Mouse (Mus musculus) stomach, embryonic 16.5 days (tissue): Measurements from ENCODE around the gene Asic1. TPM values are rescaled to one million over a fixed set of nuclear protein-coding genes. Genes with fewer than 3 reads are reported as not detected.
A peak's percentile ranks its signal among the peaks of the same experiment; 100 is the strongest.
"Not testable (repeated sequence)": the region's sequence is repeated elsewhere in the genome, so short reads cannot be mapped to it uniquely, and the experiment has no call there.

Experiments used
- ATAC-seq: fragments of 200-750 bp; cut with Nextera tagmentation; 2 replicates; pipeline ENCODE4 v1.8.0; 2017; ENCODE audit warnings: moderate number of reproducible peaks, moderate TSS enrichment; ENCODE audit not compliant: insufficient read depth, low FRiP score
- H3K27ac ChIP-seq: fragments of 300-500 bp; sonication (generic); 2 replicates; pipeline ENCODE4 v1.5.1; 2014; ENCODE audit warnings: low read length
- H3K27me3 ChIP-seq: fragments of 300-500 bp; sonication (generic); 2 replicates; pipeline ENCODE4 v1.6.1; 2014; ENCODE audit warnings: low read length, control low read depth, mixed read lengths; ENCODE audit not compliant: control insufficient read depth, insufficient read depth
- H3K36me3 ChIP-seq: fragments of 300-500 bp; sonication (generic); 2 replicates; pipeline ENCODE4 v1.6.1; 2014; ENCODE audit warnings: low read length; ENCODE audit not compliant: control insufficient read depth, insufficient read depth
- H3K4me1 ChIP-seq: fragments of 300-500 bp; sonication (generic); 2 replicates; pipeline ENCODE4 v1.6.1; 2014; ENCODE audit warnings: low read length, control low read depth, mixed read lengths; ENCODE audit not compliant: control insufficient read depth, insufficient read depth
- H3K4me2 ChIP-seq: fragments of 300-500 bp; sonication (generic); 2 replicates; pipeline ENCODE4 v1.6.1; 2014; ENCODE audit warnings: low read depth, low read length, mixed read lengths
- H3K4me3 ChIP-seq: fragments of 300-500 bp; sonication (generic); replicated peaks from 2 replicates; pipeline ENCODE4 v1.5.1; 2014; ENCODE audit warnings: mild to moderate bottlenecking, low read length
- H3K9ac ChIP-seq: fragments of 300-500 bp; sonication (generic); 2 replicates; pipeline ENCODE4 v1.6.1; 2014; ENCODE audit warnings: low read length
- H3K9me3 ChIP-seq: fragments of 300-500 bp; sonication (generic); replicated peaks from 2 replicates; pipeline ENCODE4 v1.6.1; 2016; ENCODE audit warnings: low read length, control low read depth; ENCODE audit not compliant: control insufficient read depth
- WGBS: fragments of 180-500 bp; shearing (Covaris S2); extraction: QIAGEN DNeasy Blood & Tissue Kit; methylation state at CpG from one replicate; pipeline ENCODE4 v1.1.7; 2014; 5-methylcytosine and 5-hydroxymethylcytosine counted together
- polyA plus RNA-seq: library from polyadenylated mRNA; unstranded; fragments of >200 nt; fragmentation: Nextera tagmentation; extraction: Ambion mirVana; gene quantifications from 2 replicates; pipeline ENCODE4 v1.2.1, GENCODE M21; 2015

Asic1 gene
- polyA plus RNA-seq, 1 experiment from 2014 or later: 0.89 TPM

GRCm38 (mm10) chr15:99690924-99691323, 20.8 kb downstream of the Asic1 start:
- WGBS: 17% methylated on average over 4 of the region's 4 CpGs
- no peaks in the 10 kb centered on the region for H3K36me3 ChIP-seq
- no peak overlapping the region for H3K9ac ChIP-seq
- no peak overlapping the region for H3K27ac ChIP-seq
- peaks cover 8% of the 10 kb centered on the region; the same call in 1 of the 2 replicates for H3K27me3 ChIP-seq
- no peaks in the 10 kb centered on the region for H3K9me3 ChIP-seq
- no peak for ATAC-seq
- no peaks in the 10 kb centered on the region for H3K4me1 ChIP-seq
- H3K4me3 ChIP-seq: no peak overlapping the region
- no peak overlapping the region for H3K4me2 ChIP-seq

GRCm38 (mm10) chr15:99691976-99692375, 21.8 kb downstream of the Asic1 start:
- H3K9me3 ChIP-seq: no peaks in the 10 kb centered on the region
- H3K9ac ChIP-seq: no peak overlapping the region
- H3K4me2 ChIP-seq: no peak overlapping the region
- no peaks in the 10 kb centered on the region for H3K36me3 ChIP-seq
- H3K27ac ChIP-seq: no peak overlapping the region
- H3K4me1 ChIP-seq: no peaks in the 10 kb centered on the region
- 36% methylated on average over 9 of the region's 9 CpGs for WGBS
- peaks cover 8% of the 10 kb centered on the region; the same call in 1 of the 2 replicates for H3K27me3 ChIP-seq
- H3K4me3 ChIP-seq: no peak overlapping the region
- no peak for ATAC-seq

GRCm38 (mm10) chr15:99697309-99697708, 27.1 kb downstream of the Asic1 start:
- H3K27me3 ChIP-seq: no peaks in the 10 kb centered on the region
- no peak for ATAC-seq
- no peak overlapping the region for H3K4me3 ChIP-seq
- H3K36me3 ChIP-seq: no peaks in the 10 kb centered on the region
- H3K9ac ChIP-seq: no peak overlapping the region
- peaks cover 11% of the 10 kb centered on the region; the same call in 1 of the 2 replicates for H3K4me1 ChIP-seq
- H3K4me2 ChIP-seq: no peak overlapping the region
- 18% methylated on average over 2 of the region's 2 CpGs for WGBS
- no peaks in the 10 kb centered on the region for H3K9me3 ChIP-seq
- no peak overlapping the region for H3K27ac ChIP-seq

- no peak for ATAC-seq
- Histone ChIP-seq H3K36me3 (no peaks in the 10 kb centered on the region), H3K4me3 (no peak overlapping the region), H3K9me3 (no peaks in the 10 kb centered on the region), H3K27ac (no peak overlapping the region), H3K4me1 (peaks cover 21% of the 10 kb centered on the region), H3K27me3 (no peaks in the 10 kb centered on the region), H3K9ac (peak overlapping the region; percentile 8; the same call in 1 of the 2 replicates), H3K4me2 (no peak overlapping the region)
- WGBS: 28% methylated on average over 20 of the region's 20 CpGs
Observed at GRCm38 (mm10) chr15:99698533-99699085, 28.4 kb downstream of the Asic1 start.

GRCm38 (mm10) chr15:99699715-99700114, 29.5 kb downstream of the Asic1 start:
- H3K27ac ChIP-seq: no peak overlapping the region
- H3K4me1 ChIP-seq: peaks cover 23% of the 10 kb centered on the region
- H3K4me2 ChIP-seq: no peak overlapping the region
- H3K36me3 ChIP-seq: no peaks in the 10 kb centered on the region
- H3K4me3 ChIP-seq: no peak overlapping the region
- 82% methylated on average over 10 of the region's 10 CpGs for WGBS
- no peak overlapping the region for H3K9ac ChIP-seq
- H3K27me3 ChIP-seq: no peaks in the 10 kb centered on the region
- ATAC-seq: no peak
- H3K9me3 ChIP-seq: no peaks in the 10 kb centered on the region

GRCm38 (mm10) chr15:99700219-99701106, 30.3 kb downstream of the Asic1 start:
- H3K9ac ChIP-seq: no peak overlapping the region
- no peaks in the 10 kb centered on the region for H3K27me3 ChIP-seq
- H3K27ac ChIP-seq: no peak overlapping the region
- no peaks in the 10 kb centered on the region for H3K36me3 ChIP-seq
- no peak overlapping the region for H3K4me3 ChIP-seq
- no peaks in the 10 kb centered on the region for H3K9me3 ChIP-seq
- 82% methylated on average over 18 of the region's 18 CpGs for WGBS
- peaks cover 23% of the 10 kb centered on the region for H3K4me1 ChIP-seq
- H3K4me2 ChIP-seq: no peak overlapping the region
- no peak for ATAC-seq

GRCm38 (mm10) chr15:99701640-99701998, 31.5 kb downstream of the Asic1 start:
- peaks cover 23% of the 10 kb centered on the region for H3K4me1 ChIP-seq
- H3K9me3 ChIP-seq, H3K36me3 ChIP-seq, H3K27me3 ChIP-seq, ATAC-seq: not testable (repeated sequence)
- peak overlapping the region; percentile 59 for H3K4me2 ChIP-seq
- 41% methylated on average over 16 of the region's 16 CpGs for WGBS
- H3K9ac ChIP-seq: peak overlapping the region; percentile 99
- H3K27ac ChIP-seq: peak overlapping the region; percentile 96
- peak overlapping the region; percentile 86 for H3K4me3 ChIP-seq

- Histone ChIP-seq H3K36me3 (0 out of 2 replicates have a peak, but pooled peaks cover 2% of the 10 kb centered on the region), H3K4me2 (peak within 1 kb of the TSS; percentile 68), H3K27ac (peak within 1 kb of the TSS; percentile 96), H3K27me3 (no peaks in the 10 kb centered on the region), H3K9me3 (no peaks in the 10 kb centered on the region), H3K4me1 (peaks cover 23% of the 10 kb centered on the region), H3K9ac (peak within 1 kb of the TSS; percentile 99), H3K4me3 (peak within 1 kb of the TSS; percentile 86)
- under 1% methylated on average over 67 of the region's 71 CpGs for WGBS
- peak; percentile 94 for ATAC-seq
Observed at GRCm38 (mm10) chr15:99701999-99702900, 32.1 kb downstream of the Asic1 start, which contains the start of gene Smarcd1. Gene Smarcd1, plus strand, starts transcription at chr15:99702129.
